Mouse (Mus musculus) heart, postnatal 0 days (tissue): Measurements from ENCODE around the gene Bcat2. TPM values are rescaled to one million over a fixed set of nuclear protein-coding genes. Genes with fewer than 3 reads are reported as not detected.

Experiments used
- ATAC-seq: fragments of 200-750 bp; cut with Nextera tagmentation; 2 replicates; pipeline ENCODE4 v1.8.0; 2017; ENCODE audit warnings: low read depth, moderate number of reproducible peaks, moderate library complexity; ENCODE audit not compliant: insufficient read depth
- DNase-seq: peaks from one replicate; pipeline ENCODE4 v3.0.0-alpha.2; 2016; ENCODE audit warnings: low spot score
- H3K27ac ChIP-seq: fragments of 300-500 bp; sonication (generic); 2 replicates; pipeline ENCODE4 v1.5.1; 2014; ENCODE audit warnings: low read depth, mild to moderate bottlenecking
- H3K27me3 ChIP-seq: fragments of 300-500 bp; sonication (generic); 2 replicates; pipeline ENCODE4 v1.6.1; 2014; ENCODE audit warnings: low read length, mixed read lengths; ENCODE audit not compliant: control insufficient read depth, insufficient read depth
- H3K36me3 ChIP-seq: fragments of 300-500 bp; sonication (generic); replicated peaks from 2 replicates; pipeline ENCODE4 v1.6.1; 2014; ENCODE audit warnings: low read length, mixed read lengths; ENCODE audit not compliant: control insufficient read depth, insufficient read depth
- H3K4me1 ChIP-seq: fragments of 300-500 bp; sonication (generic); 2 replicates; pipeline ENCODE4 v1.6.1; 2014; ENCODE audit warnings: antibody characterized with exemption; ENCODE audit not compliant: control insufficient read depth, insufficient read depth
- H3K4me2 ChIP-seq: fragments of 300-500 bp; sonication (generic); 2 replicates; pipeline ENCODE4 v1.6.1; 2014; ENCODE audit warnings: low read depth, mild to moderate bottlenecking, low read length, moderate library complexity
- H3K4me3 ChIP-seq: fragments of 300-500 bp; sonication (generic); 2 replicates; pipeline ENCODE4 v1.5.1; 2014; ENCODE audit warnings: low read depth, low read length
- H3K9ac ChIP-seq: fragments of 300-500 bp; sonication (generic); replicated peaks from 2 replicates; pipeline ENCODE4 v1.6.1; 2014; ENCODE audit warnings: low read depth, low read length, mixed read lengths
- H3K9me3 ChIP-seq: fragments of 300-500 bp; sonication (generic); replicated peaks from 2 replicates; pipeline ENCODE4 v1.6.1; 2016; ENCODE audit warnings: low read length; ENCODE audit not compliant: control insufficient read depth
- CTCF ChIP-seq: IDR thresholded peaks from 2 replicates; pipeline ENCODE4 v1.5.1; 2016; ENCODE audit warnings: antibody characterized with exemption, control low read depth, low read depth
- EP300 ChIP-seq: IDR thresholded peaks from 2 replicates; pipeline ENCODE4 v1.6.1; 2016; ENCODE audit warnings: antibody characterized with exemption, low read depth
- WGBS: fragments of 180-500 bp; shearing (Covaris S2); extraction: QIAGEN DNeasy Blood & Tissue Kit; methylation state at CpG from one replicate; pipeline ENCODE4 v1.1.7; 2014; 5-methylcytosine and 5-hydroxymethylcytosine counted together
- polyA plus RNA-seq: library from polyadenylated mRNA; unstranded; fragments of >200 nt; fragmentation: Nextera tagmentation; extraction: Ambion mirVana; gene quantifications from 2 replicates; pipeline ENCODE4 v1.2.1, GENCODE M21; 2015
- total RNA-seq: library from RNA; depleted of rRNA; stranded (reverse); fragments of >200 nt; gene quantifications from 2 replicates; pipeline ENCODE4 v1.2.3, GENCODE M21; 2014; ENCODE audit warnings: low replicate concordance

Bcat2 gene
- total and polyA plus RNA-seq, 2 experiments from 2014 or later = 70.6 to 73.7 TPM

GRCm38 (mm10) chr7:45529461-45529860 lies 40.5 kb upstream of the Bcat2 start:
- Histone ChIP-seq H3K9ac (no peak overlapping the region), H3K4me2 (no peak overlapping the region), H3K27me3 (no peaks in the 10 kb centered on the region), H3K4me3 (no peak overlapping the region), H3K36me3 (no peaks in the 10 kb centered on the region), H3K27ac (no peak overlapping the region), H3K9me3 (no peaks in the 10 kb centered on the region), H3K4me1 (peaks cover 23% of the 10 kb centered on the region)
- no peak for TF ChIP-seq EP300
- no peak for TF ChIP-seq CTCF
- ATAC-seq (no peak), DNase-seq (peak; percentile 32)
- 7% methylated on average over 6 of the region's 6 CpGs for WGBS

- ATAC-seq (no peak), DNase-seq (no peak)
- TF ChIP-seq EP300 = no peak
- TF ChIP-seq CTCF = no peak
- 49% methylated on average over 2 of the region's 2 CpGs for WGBS
- H3K4me2 ChIP-seq = peak overlapping the region; percentile 3; the same call in 1 of the 2 replicates
- H3K27me3 ChIP-seq = no peaks in the 10 kb centered on the region
- no peak overlapping the region for H3K4me3 ChIP-seq
- peaks cover 16% of the 10 kb centered on the region; the same call in 1 of the 2 replicates for H3K4me1 ChIP-seq
- peak overlapping the region; percentile 53; the same call in 1 of the 2 replicates for H3K27ac ChIP-seq
- no peak overlapping the region for H3K9ac ChIP-seq
- H3K36me3 ChIP-seq = no peaks in the 10 kb centered on the region
- H3K9me3 ChIP-seq = no peaks in the 10 kb centered on the region
Observed at GRCm38 (mm10) chr7:45530643-45531042, 39.3 kb upstream of the Bcat2 start.

- Histone ChIP-seq H3K27me3 (no peaks in the 10 kb centered on the region), H3K4me3 (no peak overlapping the region), H3K4me2 (no peak overlapping the region), H3K9ac (no peak overlapping the region), H3K9me3 (no peaks in the 10 kb centered on the region), H3K36me3 (no peaks in the 10 kb centered on the region), H3K27ac (no peak overlapping the region), H3K4me1 (0 out of 2 replicates have a peak, but pooled peaks cover 5% of the 10 kb centered on the region)
- DNase-seq = no peak
- TF ChIP-seq CTCF = no peak
- TF ChIP-seq EP300 = no peak
- WGBS = 74% methylated on average over 1 of the region's 1 CpGs
- no peak for ATAC-seq
Observed at GRCm38 (mm10) chr7:45535676-45536075, 34.3 kb upstream of the Bcat2 start.

GRCm38 (mm10) chr7:45537602-45538001 lies 32.4 kb upstream of the Bcat2 start:
- Histone ChIP-seq H3K4me3 (peak overlapping the region; percentile 49), H3K27me3 (no peaks in the 10 kb centered on the region), H3K9ac (no peak overlapping the region), H3K27ac (no peak overlapping the region), H3K4me1 (0 out of 2 replicates have a peak, but pooled peaks cover 5% of the 10 kb centered on the region), H3K36me3 (no peaks in the 10 kb centered on the region), H3K9me3 (no peaks in the 10 kb centered on the region), H3K4me2 (peak overlapping the region; percentile 82)
- TF ChIP-seq EP300 = no peak
- no peak for TF ChIP-seq CTCF
- ATAC-seq (no peak; the same call in 1 of the 2 replicates), DNase-seq (no peak)
- 84% methylated on average over 10 of the region's 10 CpGs for WGBS

GRCm38 (mm10) chr7:45538163-45539041 lies 31.6 kb upstream of the Bcat2 start:
- Histone ChIP-seq H3K27me3 (no peaks in the 10 kb centered on the region), H3K36me3 (no peaks in the 10 kb centered on the region), H3K4me2 (peak overlapping the region; percentile 82), H3K4me1 (0 out of 2 replicates have a peak, but pooled peaks cover 5% of the 10 kb centered on the region), H3K9me3 (no peaks in the 10 kb centered on the region), H3K4me3 (peak overlapping the region; percentile 49), H3K27ac (no peak overlapping the region), H3K9ac (peak overlapping the region; percentile 34; the same call in 1 of the 2 replicates)
- 2% methylated on average over 29 of the region's 29 CpGs for WGBS
- DNase-seq (peak; percentile 78), ATAC-seq (peak; percentile 75)
- TF ChIP-seq CTCF (peak; percentile 35; the same call in 1 of the 2 replicates), EP300 (no peak)
